Mouse (Mus musculus): Measurements from ENCODE around the gene Uap1l1.
A peak's percentile ranks its signal among the peaks of the same experiment; 100 is the strongest.

Uap1l1 gene

DNA sequence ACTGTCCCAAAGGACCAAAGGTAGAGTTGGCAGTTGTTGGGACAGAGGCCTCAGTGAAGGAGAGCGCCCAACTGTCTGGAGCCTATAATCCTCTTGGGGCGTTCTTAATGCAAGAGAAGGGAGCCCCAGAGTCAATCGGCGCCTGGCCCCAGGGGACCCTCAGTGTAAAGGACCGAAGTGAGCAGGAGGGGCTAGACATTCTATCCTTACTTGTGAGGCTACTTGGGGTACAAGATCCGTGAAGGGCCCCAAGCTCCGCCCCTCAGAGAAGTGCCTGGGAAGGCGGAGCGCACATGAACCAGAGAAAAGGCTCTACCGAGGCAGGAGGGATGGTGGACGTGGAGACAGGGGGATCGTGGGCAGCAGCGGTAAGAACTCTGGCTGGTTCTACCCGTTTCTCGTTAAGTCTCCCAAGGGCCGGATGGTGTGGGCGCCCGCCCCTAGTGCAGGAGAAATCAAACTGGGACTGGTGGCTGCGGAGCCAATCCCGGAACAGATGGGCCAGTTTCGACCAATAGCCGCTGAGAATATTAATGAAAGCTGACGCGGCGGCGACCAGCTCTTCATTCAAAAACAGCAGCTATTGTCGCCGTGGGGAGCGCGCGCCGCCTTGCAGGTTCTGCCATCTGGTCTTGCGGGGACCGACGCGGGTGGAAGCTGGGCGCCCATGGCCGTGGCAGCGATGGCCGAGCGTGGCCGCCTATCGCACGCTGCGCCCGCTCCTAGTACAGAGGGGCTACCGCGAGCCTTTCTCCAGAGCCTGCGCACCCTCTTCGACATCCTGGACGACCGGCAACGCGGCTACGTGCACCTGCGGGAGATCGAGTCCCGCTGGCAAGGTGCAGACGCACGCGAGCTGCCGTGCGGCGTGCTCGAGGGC is 6.5 kb upstream of the Uap1l1 start, which contains the start of gene Sapcd2:
Gene Sapcd2 (plus strand): TSS at position 558 of the 880 bp plus-strand sequence.
- peak; percentile 86 for DNase-seq (ENCODE audit: low read depth)

DNA sequence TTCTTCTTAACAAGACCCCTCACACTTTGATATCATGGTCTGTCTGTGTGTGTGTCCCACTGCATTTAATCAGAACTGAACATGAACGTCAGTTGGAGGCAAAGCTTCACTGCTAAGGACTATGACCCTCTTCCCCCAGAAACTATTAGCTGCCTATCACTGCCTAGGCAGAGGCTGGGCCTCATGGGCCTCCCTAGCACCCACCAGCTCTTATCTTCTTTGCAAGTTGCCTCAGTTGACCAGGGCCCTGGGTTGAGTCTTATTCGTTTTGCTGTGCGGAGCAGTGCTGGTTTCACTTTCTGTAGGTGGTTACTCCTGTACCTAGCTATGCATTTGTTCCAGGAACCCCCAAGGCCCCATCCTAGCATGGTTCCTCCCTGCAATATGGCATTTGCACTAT is 4.5 kb upstream of the Uap1l1 start:
- DNase-seq (ENCODE audit: low read depth), result peak; percentile 60

DNA sequence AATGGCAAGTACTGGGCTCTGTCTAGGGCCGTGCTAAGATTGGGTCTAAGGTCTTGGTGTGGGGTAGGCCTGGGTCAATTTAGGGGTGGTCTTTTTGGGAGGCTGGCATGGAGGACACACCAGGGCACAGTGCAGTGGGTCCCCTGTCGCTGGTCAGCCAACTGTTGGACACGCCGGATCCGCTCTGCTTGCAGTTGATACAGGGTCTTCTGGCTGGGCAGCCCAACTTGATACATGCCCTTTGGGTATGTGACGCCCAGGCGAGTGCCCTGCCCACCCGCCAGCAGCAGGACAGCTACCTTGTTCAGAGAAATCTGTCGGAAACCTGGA is 756 bp downstream of the Uap1l1 start:
- no peak for DNase-seq (ENCODE audit: low read depth)

DNA sequence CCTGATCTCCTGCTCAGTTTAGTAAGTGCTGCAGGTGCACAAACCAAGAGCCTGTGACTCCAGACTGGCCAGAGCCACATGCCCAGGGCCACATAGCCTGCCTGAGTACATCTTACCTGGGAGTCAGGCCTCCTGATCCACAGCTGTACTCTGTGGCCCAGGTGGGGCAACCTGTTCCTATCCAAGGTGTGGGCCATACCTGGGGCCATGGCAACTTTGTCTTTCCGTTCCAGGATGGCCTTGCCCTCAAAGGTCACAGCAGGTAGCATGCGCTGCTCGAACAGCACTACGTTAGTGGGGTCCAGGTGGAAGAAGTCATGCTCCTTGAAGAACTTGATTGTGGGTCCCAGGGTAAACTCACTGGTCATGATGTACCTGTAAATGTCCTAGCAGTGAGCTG is 1.2 kb downstream of the Uap1l1 start:
- no peak for DNase-seq (ENCODE audit: low read depth)

DNA sequence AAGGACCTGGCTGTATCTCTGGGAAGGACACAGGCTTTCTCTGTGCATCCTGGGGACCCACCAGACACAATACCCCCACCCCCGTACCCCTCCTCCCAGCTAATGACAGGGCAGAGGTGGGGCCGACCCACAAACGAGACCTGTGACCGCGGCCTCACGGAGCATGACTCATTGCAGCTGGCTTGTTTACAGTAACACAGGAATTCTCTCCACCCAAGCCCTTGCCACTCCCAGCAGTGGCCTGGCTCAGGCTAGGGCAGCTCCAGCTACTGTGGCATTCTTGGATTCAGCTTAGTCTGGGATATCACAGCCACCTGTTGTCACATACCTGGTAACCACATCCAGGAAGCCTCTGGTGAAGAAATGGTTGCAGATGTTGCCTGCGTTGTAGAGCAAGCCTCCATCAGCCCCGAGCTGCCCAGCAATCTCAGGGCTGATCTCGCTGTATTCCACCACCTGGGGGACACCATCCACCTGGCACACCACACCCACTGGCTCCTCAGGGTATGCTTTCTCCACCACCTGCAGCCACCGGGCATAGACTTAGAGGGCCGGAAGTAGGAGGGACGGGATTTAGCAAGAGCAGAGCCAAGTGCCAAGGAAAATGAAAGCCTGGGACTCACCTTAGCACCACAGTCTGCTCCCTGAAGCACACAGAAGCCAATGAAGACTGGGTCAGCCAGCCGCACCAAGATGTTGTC is 1.9 kb downstream of the Uap1l1 start:
- no peak for DNase-seq (ENCODE audit: low read depth)

DNA sequence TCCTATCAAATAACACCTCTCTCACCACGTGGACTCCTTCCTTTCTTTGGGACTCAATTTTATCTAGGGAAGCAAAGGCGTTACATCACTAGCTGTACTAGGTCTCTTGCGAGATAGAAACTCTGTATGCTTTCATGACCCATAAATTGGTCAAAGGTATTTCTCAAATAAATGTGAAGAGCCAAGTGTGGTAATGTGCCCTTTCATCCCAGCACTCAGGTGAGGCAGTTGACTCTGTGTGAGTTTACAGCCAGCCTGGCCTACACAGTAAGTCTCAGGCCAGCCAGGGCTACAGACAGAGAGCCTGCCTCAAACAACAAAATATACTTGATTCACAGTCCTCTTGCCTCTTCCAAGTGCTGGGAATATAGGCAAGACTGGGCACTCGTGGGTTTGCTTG is 5.6 kb downstream of the Uap1l1 start:
- DNase-seq (ENCODE audit: low read depth), result no peak

DNA sequence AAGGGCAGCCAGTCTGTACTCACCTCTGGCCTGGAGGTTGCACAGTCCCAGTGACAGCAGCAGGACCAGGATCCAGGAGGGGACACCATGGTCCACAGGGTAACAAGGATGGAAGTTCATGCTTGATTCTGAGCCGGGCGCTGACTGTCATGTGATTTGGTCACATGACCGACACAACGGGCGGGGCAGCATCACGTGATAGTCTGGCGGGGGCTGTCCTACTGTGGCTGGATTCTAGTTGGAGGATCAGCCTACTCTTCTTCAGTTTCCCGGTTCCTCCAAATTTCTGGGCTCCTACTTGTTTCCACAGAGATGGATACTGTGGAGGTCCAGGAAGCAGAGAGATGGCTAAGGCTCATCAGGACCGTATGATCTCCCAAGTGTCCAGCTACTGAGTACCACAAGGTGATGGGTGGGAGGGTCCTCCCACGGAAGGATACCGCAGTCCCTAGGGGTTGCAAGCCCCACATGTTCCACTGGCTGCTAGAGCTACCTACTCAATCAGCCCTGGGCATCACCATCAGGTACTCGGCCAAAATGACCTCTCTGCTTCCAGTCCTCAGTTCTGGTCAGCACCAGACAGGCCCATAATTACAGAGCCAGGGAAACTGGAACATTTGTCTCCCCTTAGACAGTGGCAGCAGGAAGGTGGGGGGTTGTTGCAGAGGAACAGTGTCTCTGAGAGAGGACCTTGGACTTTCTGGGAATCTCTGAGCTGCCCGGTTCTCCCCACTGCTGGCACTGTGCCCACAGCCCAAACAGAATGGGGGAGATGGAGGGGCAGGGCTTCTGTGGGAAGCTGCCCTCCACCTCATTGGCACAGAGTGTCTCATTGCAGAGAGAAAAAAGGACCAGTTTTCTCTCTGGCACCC is 9.0 kb downstream of the Uap1l1 start, which contains the start of gene Dpp7:
Gene Dpp7 (minus strand): TSS at position 152 of the 872 bp plus-strand sequence.
- peak; percentile 85 for DNase-seq (ENCODE audit: low read depth)

DNA sequence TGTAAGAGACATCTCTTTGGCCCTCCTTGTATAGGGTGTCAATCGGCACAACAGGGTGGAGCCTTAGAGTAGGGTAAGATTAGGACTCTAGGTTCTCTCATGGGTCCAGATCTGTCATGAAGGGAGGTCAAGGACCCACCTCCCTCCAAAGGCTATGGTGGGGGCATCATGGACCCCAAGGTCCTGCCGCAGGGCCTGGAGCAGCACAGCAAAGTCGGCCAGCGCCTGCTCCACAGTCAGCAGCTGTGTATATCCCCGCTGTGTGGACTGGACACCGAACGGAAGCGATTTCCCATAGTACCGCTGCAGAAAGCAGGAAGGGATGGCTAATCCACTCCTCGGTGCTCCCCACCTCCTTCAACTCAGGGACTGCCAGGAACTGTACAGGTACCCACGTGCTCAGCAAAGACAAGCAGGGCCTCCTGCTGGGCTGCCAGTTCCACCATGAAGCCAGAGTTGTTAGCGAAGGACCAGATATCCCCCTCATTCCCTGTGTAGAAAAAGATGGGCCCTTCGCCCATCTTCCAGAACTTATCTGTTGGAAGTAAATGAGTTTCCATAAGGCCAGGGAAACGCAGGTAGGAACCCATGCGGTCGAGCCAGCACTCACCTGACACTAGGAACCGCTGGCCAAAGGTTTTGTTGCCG is 9.9 kb downstream of the Uap1l1 start:
- DNase-seq (ENCODE audit: low read depth), result no peak

DNA sequence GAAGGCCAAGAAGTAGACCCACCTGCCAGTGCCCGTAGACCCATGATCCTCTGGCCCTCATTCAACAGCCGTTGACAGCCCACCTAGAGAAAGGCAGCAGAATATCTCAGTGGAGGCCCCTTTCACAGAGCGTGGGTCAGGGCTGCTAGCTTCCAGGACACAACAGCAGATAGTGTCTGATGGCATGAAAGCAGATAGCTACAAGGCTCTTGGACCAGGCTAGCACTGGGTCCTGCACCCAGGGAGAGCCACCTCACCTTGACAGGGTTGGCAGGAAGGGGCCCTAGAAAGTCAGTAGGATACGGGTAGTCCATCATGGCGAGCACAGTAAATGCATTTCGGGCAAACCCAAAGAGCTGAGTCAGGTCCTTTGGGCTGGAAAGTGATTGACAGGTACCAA is 11.3 kb downstream of the Uap1l1 start:
- no peak for DNase-seq (ENCODE audit: low read depth)

DNA sequence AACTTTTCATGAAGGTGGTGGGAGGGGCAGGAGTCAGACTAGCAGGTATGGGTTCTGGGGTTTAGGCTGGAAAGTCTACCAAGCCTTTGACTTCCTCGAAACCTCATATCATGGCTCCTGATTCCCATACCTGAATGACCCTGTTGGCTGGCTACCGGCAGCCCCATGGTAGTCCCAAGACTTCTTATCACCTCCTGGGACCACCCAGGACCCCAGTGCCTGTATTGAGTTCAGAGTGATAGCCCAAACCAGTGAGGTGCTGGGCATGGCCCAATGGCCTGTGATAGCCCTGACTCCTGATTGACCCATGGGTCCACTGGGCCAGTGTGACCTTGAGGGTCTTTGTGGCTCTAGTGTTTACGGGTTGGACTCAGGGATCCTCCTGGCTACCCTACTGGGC is 14.8 kb downstream of the Uap1l1 start:
- no peak for DNase-seq (ENCODE audit: low read depth)

DNA sequence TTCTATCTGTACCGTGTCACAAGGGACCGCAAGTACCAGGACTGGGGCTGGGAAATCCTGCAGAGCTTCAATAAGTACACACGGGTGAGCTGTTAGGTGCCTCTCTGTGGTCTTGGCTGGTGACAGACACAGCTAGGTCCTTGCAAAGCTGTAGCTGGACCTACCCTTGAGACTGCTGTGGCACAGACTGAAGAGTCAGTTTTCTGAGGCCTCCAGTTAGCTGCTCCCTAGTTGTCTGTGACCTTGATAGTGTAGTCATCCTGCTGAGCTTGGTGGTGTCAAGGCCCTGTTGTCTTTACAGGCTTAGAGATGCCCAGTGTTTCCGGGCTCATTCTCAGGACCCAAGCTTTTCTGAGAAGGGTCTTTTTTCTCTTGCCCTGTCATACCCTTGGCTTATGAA is 16.0 kb downstream of the Uap1l1 start:
- no peak for DNase-seq (ENCODE audit: low read depth)

DNA sequence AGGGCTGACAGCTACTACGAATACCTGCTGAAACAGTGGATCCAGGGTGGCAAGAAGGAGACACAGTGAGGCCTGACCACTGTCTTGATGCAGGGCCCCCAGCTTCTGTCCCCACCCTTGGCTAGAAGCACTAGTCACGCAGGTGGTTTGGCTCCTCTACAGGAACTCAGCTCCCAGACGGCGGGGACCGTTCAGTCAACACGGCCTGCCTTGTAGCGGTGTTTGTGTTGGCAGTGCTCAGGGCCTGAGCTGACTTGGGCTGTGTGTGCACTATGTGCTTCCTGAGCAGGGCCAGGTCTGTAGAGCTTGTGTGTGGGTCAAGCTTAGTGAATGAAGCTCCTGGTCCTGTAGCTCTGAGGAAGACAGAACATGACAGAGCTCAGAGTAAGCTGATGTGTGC is 17.3 kb downstream of the Uap1l1 start:
- no peak for DNase-seq (ENCODE audit: low read depth)

DNA sequence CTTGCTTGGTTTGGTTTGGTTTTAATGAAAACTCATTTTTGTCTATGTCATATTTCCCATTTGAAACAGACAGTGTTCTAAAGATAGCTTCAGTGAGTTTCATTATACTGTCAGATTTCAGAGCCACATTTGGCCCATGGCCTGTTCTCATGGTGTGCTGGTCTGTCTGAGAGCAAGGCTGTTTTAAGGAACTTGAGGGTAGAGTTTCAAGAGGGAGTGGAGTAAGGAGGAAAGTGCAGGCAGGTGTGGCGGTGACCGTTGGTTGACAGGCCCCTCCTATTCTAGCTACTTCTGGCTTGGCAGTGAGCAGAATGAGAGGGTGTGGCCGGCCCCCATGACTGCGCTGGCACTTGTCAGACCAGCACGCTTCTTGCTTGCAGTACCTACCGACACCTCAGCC is 27.2 kb downstream of the Uap1l1 start:
- DNase-seq (ENCODE audit: low read depth), result no peak

DNA sequence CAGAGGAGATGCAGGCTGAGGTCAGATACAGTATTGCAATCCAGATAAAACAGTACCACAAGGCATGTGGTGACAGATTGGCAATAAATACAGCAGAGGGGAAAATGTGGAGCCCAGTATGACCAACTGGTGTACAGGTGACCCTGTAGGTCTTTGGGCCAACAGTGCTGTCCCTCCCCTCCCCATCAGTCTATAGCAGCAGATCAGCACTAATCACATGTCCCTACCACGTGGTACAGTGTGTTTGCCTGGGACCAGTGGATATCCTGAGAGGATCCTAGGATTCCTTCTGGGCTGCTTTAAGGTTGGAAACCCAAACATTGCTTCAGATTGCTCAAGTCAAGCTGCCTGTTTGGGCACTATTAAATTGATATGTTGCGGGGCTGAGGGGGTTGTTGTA is 31.9 kb downstream of the Uap1l1 start:
- DNase-seq (ENCODE audit: low read depth), result no peak

DNA sequence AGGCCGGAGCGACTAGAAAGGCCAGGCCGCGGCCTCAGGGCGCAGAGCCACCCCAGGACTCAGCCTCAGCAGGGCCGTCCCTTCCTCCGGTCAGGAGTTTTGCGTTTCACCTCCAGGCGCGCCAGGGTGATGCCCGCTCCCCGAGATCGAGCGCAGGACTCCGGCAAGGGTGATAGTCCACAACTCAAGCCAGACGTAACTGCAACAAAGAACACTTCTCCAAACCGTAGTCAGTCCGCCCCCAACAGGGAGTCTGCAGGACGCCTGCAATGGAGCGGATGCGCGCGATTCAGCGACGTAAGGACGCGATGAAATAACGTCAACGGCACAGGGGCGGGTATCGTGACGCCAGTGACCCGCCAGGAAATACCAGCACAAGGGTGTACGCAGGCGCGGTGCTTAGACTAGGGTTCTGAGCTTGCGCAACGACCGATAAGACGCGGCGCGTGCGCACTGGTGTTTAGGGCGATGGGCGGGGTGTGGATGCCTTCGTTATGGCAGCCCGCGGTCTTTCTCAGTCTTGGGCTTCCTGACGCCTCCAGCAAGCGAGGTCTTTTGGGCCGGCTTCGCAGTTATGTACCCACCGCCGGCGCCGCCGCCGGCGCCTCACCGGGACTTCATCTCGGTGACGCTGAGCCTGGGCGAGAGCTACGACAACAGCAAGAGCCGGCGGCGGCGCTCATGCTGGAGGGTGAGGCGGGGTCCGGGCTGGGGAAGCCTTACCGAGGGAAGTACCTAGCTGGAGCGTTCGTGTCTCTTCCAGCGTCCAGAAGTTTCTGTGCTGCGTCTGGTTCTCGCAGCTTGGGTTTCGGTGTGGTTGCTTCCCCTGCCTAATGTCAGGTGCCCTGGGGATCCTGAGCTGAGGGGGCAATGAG is 33.0 kb downstream of the Uap1l1 start, which contains the start of gene Man1b1:
Gene Man1b1 (plus strand): TSS at position 53 of the 875 bp plus-strand sequence.
- peak; percentile 100 for DNase-seq (ENCODE audit: low read depth)

DNA sequence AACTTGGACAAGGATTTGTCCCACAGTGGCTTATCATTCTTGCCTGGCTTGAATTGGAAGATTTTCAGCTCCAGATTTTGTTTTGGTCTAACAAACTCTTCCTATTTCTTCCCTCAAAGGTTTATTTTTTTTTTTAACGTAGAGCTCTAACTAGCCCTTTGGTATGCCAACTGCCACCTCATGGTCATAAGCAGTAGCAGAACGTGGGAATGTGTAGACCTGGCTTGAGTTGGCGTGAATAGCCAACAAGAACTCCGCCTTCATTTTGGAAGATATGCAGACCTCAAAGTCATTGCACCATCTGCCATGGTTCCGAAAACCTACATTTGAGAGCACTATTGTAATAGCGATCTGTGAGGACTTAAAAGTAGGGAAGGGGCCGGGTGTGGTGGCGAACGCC is 34.0 kb downstream of the Uap1l1 start:
- no peak for DNase-seq (ENCODE audit: low read depth)

DNA sequence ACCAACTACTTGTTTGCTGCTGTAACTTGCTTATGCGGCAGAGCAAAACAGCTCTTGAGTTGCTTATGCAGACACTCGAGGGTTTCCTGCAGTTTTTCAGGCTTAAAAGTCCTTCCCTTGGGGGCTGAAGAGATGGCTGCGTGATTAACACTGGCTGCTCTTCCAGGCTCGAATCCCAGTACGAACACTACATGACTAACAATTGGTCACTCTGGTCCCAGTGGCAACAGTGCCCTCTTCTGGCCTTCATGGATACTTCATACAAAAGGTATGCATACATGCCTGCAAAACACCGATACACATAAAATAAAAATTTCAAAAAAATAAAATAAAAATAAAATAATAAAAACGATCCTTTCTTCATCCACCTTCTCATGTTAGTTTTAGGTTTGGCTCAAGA is 37.0 kb downstream of the Uap1l1 start:
- peak; percentile 50 for DNase-seq (ENCODE audit: low read depth)

DNA sequence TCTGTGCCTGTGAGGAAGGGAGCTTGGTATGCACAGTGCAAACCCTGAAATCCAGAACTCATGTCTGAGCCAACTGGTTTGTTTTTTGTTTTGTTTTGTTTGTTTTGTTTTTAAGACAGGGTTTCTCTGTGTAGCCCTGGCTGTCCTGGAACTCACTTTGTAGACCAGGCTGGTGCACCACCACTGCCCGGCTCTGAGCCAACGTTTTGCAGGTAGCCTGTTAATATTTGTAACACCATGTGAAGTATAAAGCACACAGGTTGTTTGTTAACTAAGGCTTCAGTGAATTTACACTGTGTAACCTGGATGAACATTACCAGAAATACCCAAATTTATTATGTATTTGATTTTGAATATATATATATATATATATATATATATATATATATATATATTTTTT is 39.4 kb downstream of the Uap1l1 start:
- DNase-seq (ENCODE audit: low read depth), result no peak

DNA sequence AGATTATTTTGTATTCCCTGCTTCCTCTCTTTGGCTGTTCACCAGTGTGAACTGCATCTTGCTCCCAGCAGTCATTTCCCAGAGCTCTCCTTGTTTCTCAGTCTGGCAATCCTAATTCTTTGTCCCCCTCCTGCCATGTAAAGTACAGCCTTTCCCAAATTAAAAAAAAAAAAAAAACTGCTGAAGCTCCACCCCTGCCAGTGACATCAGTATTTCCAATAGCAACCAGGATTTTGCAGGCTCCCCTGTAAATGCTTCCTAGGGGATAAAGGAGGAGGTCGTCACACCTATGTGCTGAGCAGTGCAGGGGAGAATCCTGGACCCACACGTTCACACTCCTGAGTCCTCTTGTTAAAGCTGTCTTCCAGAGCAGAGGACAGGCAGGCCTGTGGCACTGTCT is 45.4 kb downstream of the Uap1l1 start:
- DNase-seq (ENCODE audit: low read depth), result no peak

DNA sequence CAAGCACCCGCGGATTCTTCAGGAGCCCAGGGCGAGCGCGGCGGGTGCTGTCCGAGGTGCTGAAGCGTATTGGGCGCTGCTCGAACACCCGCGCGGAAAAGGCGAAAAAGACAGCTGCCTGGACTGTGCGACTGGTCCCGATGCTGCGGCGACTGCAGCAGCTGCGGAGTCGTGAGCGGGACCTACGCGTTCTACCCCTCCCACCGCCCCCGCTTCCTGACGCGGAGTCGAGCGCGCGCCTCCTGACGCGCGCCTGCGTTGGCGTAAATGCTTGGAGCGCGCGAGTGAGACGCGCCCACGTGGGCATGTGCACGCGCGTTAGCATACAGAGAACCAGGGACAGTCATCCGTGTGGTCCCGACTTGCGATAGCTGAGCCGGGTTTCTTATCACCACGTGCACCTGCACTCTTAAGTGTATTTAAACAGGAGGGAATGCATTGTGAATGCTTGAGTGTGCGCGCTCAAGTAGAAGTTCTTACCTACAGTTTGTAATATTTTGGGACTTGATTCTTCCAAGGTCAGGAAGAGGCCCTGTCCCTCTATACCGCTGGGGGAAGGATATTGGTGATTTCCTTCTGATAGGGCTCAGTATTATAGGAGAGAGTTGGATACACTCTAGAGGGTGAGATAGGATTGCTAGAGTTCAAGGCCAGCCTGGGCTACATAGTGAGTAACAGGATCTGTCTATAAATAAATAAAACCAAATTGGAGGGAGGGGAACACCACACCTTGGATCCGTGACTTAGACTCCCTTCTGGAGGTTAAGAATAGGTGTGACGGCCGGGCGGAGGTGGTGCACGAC is 46.3 kb downstream of the Uap1l1 start, which contains the start of gene Grin1:
Gene Grin1 (minus strand): TSS at position 217 of the 803 bp plus-strand sequence.
- DNase-seq (ENCODE audit: low read depth), result peak; percentile 55
